In the genomic region with DNA sequence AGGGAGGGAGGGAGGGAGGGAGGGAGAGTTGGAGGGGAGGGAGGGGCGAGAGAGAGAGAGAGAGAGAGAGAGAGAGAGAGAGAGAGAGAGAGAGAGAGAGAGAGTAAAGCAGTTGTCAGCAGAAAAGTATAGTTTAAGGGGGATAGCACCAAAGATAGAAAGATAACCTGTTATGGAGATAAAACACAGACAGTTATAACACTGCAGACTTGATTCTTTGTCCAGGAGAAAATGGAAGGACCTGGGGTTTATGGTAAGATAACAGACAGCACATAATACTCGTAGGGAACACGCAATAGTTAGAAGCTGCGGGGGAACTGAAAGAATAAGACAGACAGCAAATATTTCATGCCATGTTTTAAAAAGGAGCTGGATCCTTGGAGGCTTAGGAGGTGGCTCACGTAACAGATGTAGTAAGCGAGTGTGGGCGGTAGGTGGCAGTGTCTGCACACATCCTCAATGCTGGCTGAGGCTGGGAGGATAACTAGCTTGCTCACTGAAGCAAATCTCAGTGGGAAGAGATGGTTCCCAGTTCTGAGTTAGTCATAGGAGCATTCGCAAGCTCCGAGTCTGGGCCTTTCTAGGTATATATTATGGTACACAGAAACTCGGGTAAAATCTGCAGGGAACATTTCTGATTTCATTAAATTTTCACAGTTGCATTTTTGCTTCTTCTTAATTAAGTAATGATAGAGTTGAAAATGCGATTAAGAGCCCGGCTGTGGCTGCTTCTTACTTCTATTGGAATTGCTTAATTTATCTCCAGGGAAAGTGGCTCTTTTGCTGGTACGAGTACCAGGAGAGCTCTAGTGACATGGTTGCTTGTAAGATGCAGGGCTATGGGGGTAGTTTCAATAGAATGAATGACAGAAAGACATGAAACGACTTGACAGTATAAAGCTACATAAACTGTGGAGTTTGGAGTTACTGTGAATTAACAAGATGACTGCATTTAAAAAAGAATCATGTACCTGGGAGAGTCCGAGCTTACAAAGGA, we compare ENCODE assay signal across 8 mouse cellular contexts.
A peak's percentile ranks its signal among the peaks of the same experiment; 100 is the strongest.
DNase-seq lines count a peak whose midpoint lies in the region; ATAC-seq lines count a peak whose summit lies in the region.

No protein-coding gene starts in this region.

- peak; percentile 81 for ATAC-seq in intestine, embryonic 15.5 days
- ATAC-seq in midbrain, embryonic 11.5 days (ENCODE audit: low FRiP score): peak; percentile 96

- H3K27ac ChIP-seq in intestine, embryonic 15.5 days: no peak overlapping the region
- H3K27ac ChIP-seq in midbrain, embryonic 11.5 days (ENCODE audit: low read depth, low read length): no peak overlapping the region

- H3K4me1 ChIP-seq in intestine, embryonic 15.5 days (replicated peaks): no peaks in the 10 kb centered on the region
- H3K4me1 ChIP-seq in midbrain, embryonic 11.5 days (ENCODE audit: control insufficient read depth, insufficient read depth, low read length): no peaks in the 10 kb centered on the region

- H3K4me3 ChIP-seq in intestine, embryonic 15.5 days (replicated peaks): no peak overlapping the region
- no peak overlapping the region for H3K4me3 ChIP-seq in midbrain, embryonic 11.5 days (ENCODE audit: low read depth, low read length)

- H3K27me3 ChIP-seq in intestine, embryonic 15.5 days (replicated peaks): no peaks in the 10 kb centered on the region
- H3K27me3 ChIP-seq in midbrain, embryonic 11.5 days (ENCODE audit: control insufficient read depth, insufficient read depth, low read length): no peaks in the 10 kb centered on the region

- no peak overlapping the region for H3K9ac ChIP-seq in intestine, embryonic 15.5 days
- H3K9ac ChIP-seq in midbrain, embryonic 11.5 days (ENCODE audit: low read length): no peak overlapping the region

- 37% methylated on average over 15 of the region's 15 CpGs for WGBS in intestine, embryonic 15.5 days
- 36% methylated on average over 14 of the region's 15 CpGs for WGBS in midbrain, embryonic 11.5 days

- intact Hi-C loops in left cerebral cortex, postnatal 10 days (cut with DNase I): no loop called here

- H3K9me3 ChIP-seq in intestine, embryonic 15.5 days: no peaks in the 10 kb centered on the region
- H3K9me3 ChIP-seq in midbrain, embryonic 11.5 days (ENCODE audit: control insufficient read depth, low read length): no peaks in the 10 kb centered on the region

- H3K4me2 ChIP-seq in intestine, embryonic 15.5 days (replicated peaks): no peak overlapping the region
- H3K4me2 ChIP-seq in midbrain, embryonic 11.5 days: no peak overlapping the region

- no peaks in the 10 kb centered on the region for H3K36me3 ChIP-seq in intestine, embryonic 15.5 days
- H3K36me3 ChIP-seq in midbrain, embryonic 11.5 days (ENCODE audit: control insufficient read depth, insufficient read depth, low read length): no peaks in the 10 kb centered on the region

- peak; percentile 31 for DNase-seq in WW6 (ENCODE audit: low read depth, low spot score)
- DNase-seq in cerebellum, adult 9-11 months: peak; percentile 49
- DNase-seq in frontal cortex, postnatal 14 days (ENCODE audit: low spot score in 2 of 2): peak; percentile 77 to 91
- DNase-seq in left cerebral cortex, postnatal 10 days (ENCODE audit: extremely low spot score in 1 of 2, low spot score in 2 of 2): peak; percentile 77 to 83
- DNase-seq in midbrain, embryonic 11.5 days (ENCODE audit: low spot score, missing footprints): peak; percentile 96
- DNase-seq in right cerebral cortex, postnatal 4 days: peak; percentile 89
- DNase-seq in urinary bladder, postnatal 4 days (ENCODE audit: low spot score in 2 of 2): peak; percentile 49 to 84

Comparison
In these comparisons a context has a peak if more than half of its experiments do, and no peak if none do; other contexts are left out.
1. DNase-seq: peak in every context shown above with its lines; median percentile 96 in midbrain, embryonic 11.5 days; 89 in right cerebral cortex, postnatal 4 days; 84 in frontal cortex, postnatal 14 days; 80 in left cerebral cortex, postnatal 10 days; 66 in urinary bladder, postnatal 4 days; 49 in cerebellum, adult 9-11 months; 31 in WW6.